Mouse (Mus musculus): ENCODE measurements around the gene Trim58.

The Trim58 gene

DNA sequence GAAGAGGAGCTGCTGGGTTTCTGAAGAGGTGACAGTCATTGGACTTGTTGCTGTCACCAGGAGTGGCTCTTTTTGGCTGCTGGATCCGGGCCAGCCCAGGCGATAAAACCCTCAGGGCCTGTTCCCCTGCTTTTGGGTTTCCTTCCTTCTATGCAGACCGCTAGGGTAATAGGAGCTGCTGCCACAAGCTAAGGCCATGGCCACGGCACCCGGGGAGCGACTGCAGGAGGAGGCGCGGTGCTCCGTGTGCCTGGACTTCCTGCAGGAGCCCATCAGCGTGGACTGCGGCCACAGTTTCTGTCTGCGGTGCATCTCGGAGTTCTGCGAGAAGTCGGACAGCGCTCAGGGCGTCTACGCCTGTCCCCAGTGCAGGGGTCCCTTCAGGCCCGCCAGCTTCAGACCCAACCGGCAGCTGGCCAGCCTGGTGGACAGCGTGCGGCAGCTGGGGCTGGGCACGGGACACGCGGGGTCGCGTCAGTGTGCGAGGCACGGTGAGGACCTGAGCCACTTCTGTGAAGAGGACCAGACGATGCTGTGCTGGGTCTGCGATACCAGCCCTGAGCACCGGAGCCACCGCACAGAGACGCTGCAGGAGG lies at the start of gene Trim58:
Gene Trim58, plus strand, starts transcription at position 194 of the 596 bp plus-strand sequence.
- peak; percentile 52 for DNase-seq (ENCODE audit: low spot score)

DNA sequence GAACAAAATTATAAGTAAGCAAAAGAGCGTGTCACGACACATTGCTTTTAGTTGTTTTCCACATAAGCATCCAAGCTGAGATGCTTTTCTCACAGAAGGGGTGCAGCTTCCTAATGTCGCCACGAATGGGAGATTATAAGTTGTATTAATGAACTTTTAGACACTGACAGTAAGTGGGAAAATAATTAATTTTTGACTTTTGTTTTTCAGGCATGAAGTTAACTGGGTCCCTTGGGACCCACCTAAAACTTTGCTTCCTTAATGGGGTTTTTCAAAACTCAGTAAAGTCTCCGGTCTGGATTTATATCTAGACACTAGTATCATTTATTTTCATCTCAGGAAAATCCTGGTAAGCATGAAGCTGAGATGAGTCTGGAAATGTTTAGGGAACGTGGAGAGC lies 45.5 kb upstream of the Trim58 start, which contains the start of gene Olfr324:
Gene Olfr324, plus strand, starts transcription at position 301 of the 400 bp plus-strand sequence.
- no peak for DNase-seq (ENCODE audit: low spot score)

DNA sequence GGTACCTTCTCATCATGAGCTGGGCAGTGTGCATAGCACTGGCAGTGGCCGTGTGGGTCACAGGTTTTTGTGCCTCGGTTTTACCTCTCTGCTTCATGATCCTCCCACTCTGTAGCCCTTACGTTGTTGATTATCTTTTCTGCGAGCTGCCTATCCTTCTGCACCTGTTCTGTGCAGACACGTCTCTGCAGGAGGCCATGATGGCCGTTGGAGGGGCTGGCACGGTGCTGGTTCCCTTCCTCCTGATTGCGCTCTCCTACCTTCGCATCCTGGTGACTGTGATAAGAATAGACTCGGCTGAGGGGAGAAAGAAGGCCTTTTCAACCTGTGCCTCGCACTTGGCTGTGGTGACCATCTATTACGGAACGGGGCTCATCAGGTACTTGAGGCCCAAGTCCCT lies 42.4 kb upstream of the Trim58 start:
- no peak for DNase-seq (ENCODE audit: low spot score)

- DNase-seq (ENCODE audit: low spot score): no peak
Observed at GRCm38 (mm10) chr11:58602062-58602461, 38.2 kb upstream of the Trim58 start.

GRCm38 (mm10) chr11:58602800-58603560 lies 37.3 kb upstream of the Trim58 start:
- DNase-seq (ENCODE audit: low spot score): no peak

DNA sequence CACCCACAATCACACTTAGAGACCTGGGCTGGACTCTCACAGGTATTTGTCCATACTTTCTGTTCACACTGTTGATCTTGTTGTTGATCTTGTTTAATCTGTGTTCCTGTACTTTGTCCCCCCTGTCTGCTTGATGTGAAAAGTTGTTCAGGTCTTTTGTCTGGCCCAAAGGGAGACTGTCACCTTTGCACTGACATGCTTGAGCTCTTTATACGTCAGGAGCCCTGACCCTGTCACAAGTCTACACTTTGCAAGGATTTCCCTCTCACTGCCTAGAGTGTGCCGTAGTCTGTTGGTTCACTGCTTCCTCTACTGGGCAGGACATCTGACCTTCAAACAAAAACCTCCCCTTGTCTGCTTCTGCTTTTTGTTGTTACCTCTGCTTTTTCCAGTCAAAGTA lies 35.6 kb upstream of the Trim58 start:
- DNase-seq (ENCODE audit: low spot score): no peak

- DNase-seq (ENCODE audit: low spot score): no peak
Observed at GRCm38 (mm10) chr11:58605228-58605627, 35.0 kb upstream of the Trim58 start.

GRCm38 (mm10) chr11:58606177-58606919 lies 33.9 kb upstream of the Trim58 start:
- no peak for DNase-seq (ENCODE audit: low spot score)

DNA sequence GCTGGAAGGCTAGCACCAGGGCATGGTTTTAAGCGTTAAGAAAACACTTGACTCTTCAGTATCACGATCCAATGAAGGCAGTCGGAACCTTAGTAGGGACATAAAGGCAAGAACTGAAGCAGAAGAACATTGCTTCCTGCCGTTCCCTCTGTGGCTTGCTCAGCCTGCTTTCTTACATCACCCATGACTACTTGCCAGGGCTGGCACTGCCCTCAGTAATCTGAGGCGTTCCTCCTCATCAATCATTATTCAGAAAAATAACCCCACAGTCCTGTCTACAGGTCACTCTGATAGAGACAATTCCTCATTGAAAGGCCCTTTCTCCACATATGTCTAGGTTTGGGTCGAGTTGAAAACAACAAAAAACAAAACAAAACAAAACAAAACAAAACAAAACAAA lies 33.2 kb upstream of the Trim58 start:
- DNase-seq (ENCODE audit: low spot score): no peak

- no peak for DNase-seq (ENCODE audit: low spot score)
Observed at GRCm38 (mm10) chr11:58613359-58613758, 26.9 kb upstream of the Trim58 start.

- DNase-seq (ENCODE audit: low spot score): peak; percentile 53
Observed at GRCm38 (mm10) chr11:58614526-58614925, 25.7 kb upstream of the Trim58 start.

GRCm38 (mm10) chr11:58615975-58616374 lies 24.3 kb upstream of the Trim58 start, which contains the start of gene 2210407C18Rik:
Gene 2210407C18Rik, minus strand, starts transcription at chr11:58616075.
- no peak for DNase-seq (ENCODE audit: low spot score)

DNA sequence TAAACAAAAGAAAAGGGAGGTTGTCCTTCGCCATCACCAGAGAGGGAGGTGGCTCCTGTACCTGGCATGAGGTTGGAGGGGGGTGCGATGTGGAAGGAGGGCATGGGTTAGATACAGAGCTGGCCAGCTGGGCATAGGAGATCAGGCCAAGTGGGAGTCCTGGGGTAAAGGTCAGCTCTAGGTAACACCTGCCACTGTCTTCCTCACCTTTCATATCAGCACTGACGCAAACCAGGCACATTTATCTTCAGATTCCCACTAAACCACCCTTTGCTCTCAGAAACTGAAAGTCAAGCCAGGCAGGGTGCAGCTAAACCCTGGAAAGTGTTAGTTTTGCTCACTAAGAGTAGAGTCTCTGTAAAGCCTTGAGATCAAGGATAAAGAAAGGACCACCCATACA lies 21.9 kb upstream of the Trim58 start:
- DNase-seq (ENCODE audit: low spot score): no peak

DNA sequence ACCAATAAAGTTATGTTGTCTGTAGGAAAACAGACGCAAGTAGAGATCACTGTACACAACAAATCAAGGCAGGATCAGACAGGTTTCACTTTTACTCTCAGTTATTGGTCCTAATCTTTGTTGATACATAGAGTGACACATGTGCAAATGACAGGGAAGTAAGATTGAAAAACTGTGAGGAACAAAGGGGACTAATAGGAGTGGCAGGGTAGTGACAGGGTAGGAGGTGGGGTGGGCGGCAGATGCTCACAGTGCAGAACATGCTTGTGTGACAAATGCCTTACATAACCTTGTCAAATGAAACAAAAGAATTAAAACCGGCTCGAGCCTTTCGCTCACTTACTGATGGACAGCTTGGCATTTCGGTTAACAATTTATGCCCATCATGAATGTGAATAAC lies 21.5 kb upstream of the Trim58 start:
- DNase-seq (ENCODE audit: low spot score): no peak

GRCm38 (mm10) chr11:58626146-58626545 lies 14.1 kb upstream of the Trim58 start:
- no peak for DNase-seq (ENCODE audit: low spot score)

GRCm38 (mm10) chr11:58630401-58630800 lies 9.9 kb upstream of the Trim58 start, which contains the start of gene Olfr323:
Gene Olfr323, minus strand, starts transcription at chr11:58630501.
- no peak for DNase-seq (ENCODE audit: low spot score)

- DNase-seq (ENCODE audit: low spot score): no peak
Observed at GRCm38 (mm10) chr11:58634878-58635277, 5.4 kb upstream of the Trim58 start.

GRCm38 (mm10) chr11:58636376-58636977 lies 3.8 kb upstream of the Trim58 start:
- DNase-seq (ENCODE audit: low spot score): peak; percentile 60

DNA sequence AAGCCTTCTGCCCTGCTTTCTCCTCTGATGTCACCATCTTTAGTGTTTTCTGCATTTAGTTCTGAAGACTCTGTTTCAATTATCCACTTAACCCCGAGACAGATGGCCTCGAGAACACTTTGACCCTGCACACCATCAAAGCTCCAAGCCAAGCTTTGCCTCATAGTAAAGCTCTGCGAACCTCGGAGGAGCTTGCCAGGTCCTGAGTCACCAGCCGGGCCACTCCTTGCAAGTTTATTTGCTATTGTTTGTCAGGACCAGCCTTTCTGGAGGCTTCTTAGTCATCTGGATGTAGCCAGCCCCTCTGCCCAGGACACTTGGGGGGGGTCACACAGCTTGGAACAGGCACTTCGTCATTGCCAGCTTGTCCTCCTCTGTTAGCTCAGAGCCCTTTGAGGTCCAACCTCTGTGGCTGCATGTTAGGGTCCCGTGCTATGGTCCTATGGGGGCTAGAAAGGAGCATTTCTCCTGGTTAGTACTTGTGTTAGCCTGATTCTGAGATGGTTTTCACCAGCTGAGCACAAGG lies 2.0 kb upstream of the Trim58 start:
- no peak for DNase-seq (ENCODE audit: low spot score)

DNA sequence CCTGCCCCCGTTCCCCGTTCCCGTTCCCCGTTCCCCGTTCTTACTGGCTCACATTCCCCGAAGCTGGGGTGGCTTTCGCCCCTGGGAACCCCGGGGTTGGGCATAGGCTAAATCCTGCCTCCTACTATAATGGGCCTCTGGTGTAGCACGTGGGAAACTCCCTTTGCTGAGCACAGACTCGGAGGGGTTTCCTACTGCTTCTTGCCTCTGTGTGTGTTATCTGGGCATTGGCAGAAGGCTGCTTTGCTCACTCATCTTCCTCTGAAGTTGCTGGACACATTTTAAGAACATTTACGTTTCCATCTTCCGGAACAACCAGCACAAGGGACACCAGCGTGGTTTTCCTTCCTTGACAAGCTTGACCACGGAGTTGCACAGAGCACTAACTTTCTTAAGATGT lies 792 bp downstream of the Trim58 start:
- no peak for DNase-seq (ENCODE audit: low spot score)

DNA sequence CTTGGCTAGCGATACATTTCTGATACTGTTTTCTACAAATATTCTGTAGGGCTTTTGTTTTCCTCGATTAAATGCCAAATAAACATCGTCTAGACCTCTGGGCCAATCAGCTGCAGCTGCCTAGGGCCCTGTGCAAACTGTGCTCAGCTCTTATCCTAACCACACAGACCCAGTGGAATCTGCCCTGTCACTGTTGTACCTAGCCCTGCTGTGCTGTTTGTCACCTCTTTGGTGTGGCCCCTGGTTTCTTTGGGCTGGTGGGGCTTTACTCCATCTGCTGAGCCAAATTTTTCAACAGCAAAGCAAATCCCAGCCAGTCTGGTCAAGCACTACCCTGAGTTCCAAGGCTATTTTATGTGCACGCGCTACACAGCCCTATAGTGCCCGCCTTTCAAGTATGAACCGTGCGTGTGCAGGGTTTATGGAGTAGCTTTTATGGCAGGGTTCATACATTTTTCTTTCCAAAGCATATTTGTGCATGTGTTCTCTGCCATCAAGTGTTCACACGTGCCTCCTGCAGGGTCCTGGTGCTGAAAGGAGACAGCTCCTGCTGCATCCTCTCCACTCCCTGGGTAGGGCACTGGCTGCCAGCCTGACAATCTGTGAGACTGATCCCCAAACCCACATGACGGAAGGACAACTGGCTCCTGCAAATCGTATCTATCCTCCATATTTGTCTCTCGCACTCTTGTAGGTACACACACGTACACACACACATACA lies 1.5 kb downstream of the Trim58 start:
- no peak for DNase-seq (ENCODE audit: low spot score)
